Mouse (Mus musculus): ENCODE data around the gene Rsrc1. TPM values are rescaled to one million over a fixed set of nuclear protein-coding genes. Genes with fewer than 3 reads are reported as not detected.
"Not testable (repeated sequence)": the region's sequence is repeated elsewhere in the genome, so short reads cannot be mapped to it uniquely, and the experiment has no call there.

Rsrc1 gene
- total RNA-seq, 2 experiments from 2014 or later = 40.7 to 42.0 TPM

GRCm38 (mm10) chr3:66983481-66983880, 2.3 kb downstream of the Rsrc1 start:
- no peak for DNase-seq (ENCODE audit: low spot score in 2 of 2)

- peak; percentile 71 to 83 for DNase-seq (ENCODE audit: low spot score in 2 of 2)
These were observed 4.5 kb downstream of the Rsrc1 start for GRCm38 (mm10) chr3:66985539-66986286.

- DNase-seq (ENCODE audit: low spot score in 2 of 2) = no peak
These were observed 5.0 kb downstream of the Rsrc1 start for GRCm38 (mm10) chr3:66986287-66986560.

- no peak for DNase-seq (ENCODE audit: low spot score in 2 of 2)
These were observed 15.6 kb downstream of the Rsrc1 start for GRCm38 (mm10) chr3:66996820-66997219.

- no peak for DNase-seq (ENCODE audit: low spot score in 2 of 2)
These were observed 55.3 kb downstream of the Rsrc1 start for GRCm38 (mm10) chr3:67036387-67037062.

- DNase-seq (ENCODE audit: low spot score in 2 of 2) = no peak
These were observed 78.6 kb downstream of the Rsrc1 start for GRCm38 (mm10) chr3:67059755-67060154.

- DNase-seq (ENCODE audit: low spot score in 2 of 2) = no peak
These were observed 89.6 kb downstream of the Rsrc1 start for GRCm38 (mm10) chr3:67070575-67071488.

GRCm38 (mm10) chr3:67073653-67074052, 92.5 kb downstream of the Rsrc1 start:
- not testable (repeated sequence) for DNase-seq (ENCODE audit: low spot score in 2 of 2)

GRCm38 (mm10) chr3:67075484-67075883, 94.3 kb downstream of the Rsrc1 start:
- no peak for DNase-seq (ENCODE audit: low spot score in 2 of 2)

- no peak for DNase-seq (ENCODE audit: low spot score in 2 of 2)
These were observed 103.6 kb downstream of the Rsrc1 start for GRCm38 (mm10) chr3:67084742-67085141.

- DNase-seq (ENCODE audit: low spot score in 2 of 2) = no peak
These were observed 127.2 kb downstream of the Rsrc1 start for GRCm38 (mm10) chr3:67108428-67108827.

- DNase-seq (ENCODE audit: low spot score in 2 of 2) = no peak
These were observed 135.1 kb downstream of the Rsrc1 start for GRCm38 (mm10) chr3:67116317-67116716.

- DNase-seq (ENCODE audit: low spot score in 2 of 2) = no peak
These were observed 151.3 kb downstream of the Rsrc1 start for GRCm38 (mm10) chr3:67132521-67132920.

GRCm38 (mm10) chr3:67135749-67136375, 154.7 kb downstream of the Rsrc1 start:
- DNase-seq (ENCODE audit: low spot score in 2 of 2) = no peak

- no peak for DNase-seq (ENCODE audit: low spot score in 2 of 2)
These were observed 163.8 kb downstream of the Rsrc1 start for GRCm38 (mm10) chr3:67144952-67145351.

GRCm38 (mm10) chr3:67146280-67146679, 165.1 kb downstream of the Rsrc1 start:
- no peak for DNase-seq (ENCODE audit: low spot score in 2 of 2)

GRCm38 (mm10) chr3:67147246-67147645, 166.1 kb downstream of the Rsrc1 start:
- DNase-seq (ENCODE audit: low spot score in 2 of 2) = peak; percentile 22 to 65

GRCm38 (mm10) chr3:67197179-67197578, 216.0 kb downstream of the Rsrc1 start:
- DNase-seq (ENCODE audit: low spot score in 2 of 2) = peak in 1 of 2 experiments; percentile 13

- DNase-seq (ENCODE audit: low spot score in 2 of 2) = no peak
These were observed 231.9 kb downstream of the Rsrc1 start for GRCm38 (mm10) chr3:67213047-67213457.

GRCm38 (mm10) chr3:67232617-67233241, 251.5 kb downstream of the Rsrc1 start:
- no peak for DNase-seq (ENCODE audit: low spot score in 2 of 2)

- DNase-seq (ENCODE audit: low spot score in 2 of 2) = not testable (repeated sequence)
These were observed 261.3 kb downstream of the Rsrc1 start for GRCm38 (mm10) chr3:67242451-67242850.
